Mouse (Mus musculus): ENCODE results near the gene Rdh12. TPM values are rescaled to one million over a fixed set of nuclear protein-coding genes. Genes with fewer than 3 reads are reported as not detected.
A peak's percentile ranks its signal among the peaks of the same experiment; 100 is the strongest.

Gene Rdh12
- polyA plus RNA-seq (2014; fragmentation: Nextera tagmentation; extraction: Ambion mirVana) = 5.0 and 5.6 TPM in 2 replicates

DNA sequence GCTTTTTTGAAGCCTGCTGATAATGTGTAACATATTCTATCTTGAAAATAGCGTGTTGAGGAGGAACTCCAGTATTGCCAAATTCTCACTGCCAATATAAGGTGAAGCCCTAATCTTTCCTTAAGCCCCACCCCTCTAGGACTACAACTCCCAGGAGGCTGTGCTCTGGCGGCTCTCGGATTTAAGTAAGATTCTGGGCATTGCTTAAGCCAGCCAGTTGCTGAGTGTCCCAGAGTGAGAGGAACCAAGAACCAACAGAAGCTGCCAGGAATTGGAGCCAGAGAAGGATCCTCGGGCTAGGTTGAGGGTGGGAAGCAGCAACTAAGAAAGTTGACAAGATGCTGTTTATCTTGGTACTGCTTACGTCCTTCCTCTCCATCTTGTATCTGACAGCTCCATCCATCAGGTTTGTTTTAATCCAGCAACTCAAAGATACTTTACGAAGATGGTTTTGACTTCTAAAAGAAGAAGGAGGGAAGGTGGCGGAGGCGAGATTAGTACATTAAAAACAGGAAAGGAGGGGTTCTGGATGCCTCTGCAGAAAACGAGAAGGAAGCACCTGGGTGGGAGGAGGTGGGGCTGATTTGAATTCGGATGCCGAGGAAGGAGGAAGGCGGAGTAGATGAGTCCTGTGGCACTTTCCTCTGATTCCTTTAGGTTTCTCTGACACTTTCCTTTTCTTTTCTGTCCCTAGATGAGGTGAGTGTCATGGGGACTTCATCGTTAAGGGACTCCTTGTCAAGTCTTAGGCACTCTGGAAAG is at the start of gene Rdh12:
Gene Rdh12, plus strand, starts transcription at position 212 of the 762 bp plus-strand sequence.
- Histone ChIP-seq H3K4me1 (ENCODE audit: control insufficient read depth, insufficient read depth, low read length) (no peaks in the 10 kb centered on the region), H3K36me3 (ENCODE audit: control insufficient read depth, insufficient read depth, low read length) (no peaks in the 10 kb centered on the region), H3K4me3 (ENCODE audit: low read depth, low read length) (peak within 1 kb of the TSS; percentile 33), H3K9ac (replicated peaks; ENCODE audit: low read depth, low read length) (no peak within 1 kb of the TSS), H3K4me2 (replicated peaks; ENCODE audit: low read depth, low read length) (peak within 1 kb of the TSS; percentile 40), H3K9me3 (ENCODE audit: control insufficient read depth, low read depth, low read length) (no peaks in the 10 kb centered on the region), H3K27ac (ENCODE audit: low read length) (0 out of 2 replicates have a peak within 1 kb of the TSS, but pooled peaks have one; percentile 22), H3K27me3 (ENCODE audit: control insufficient read depth, insufficient read depth, low read length) (no peaks in the 10 kb centered on the region)
- 4% methylated on average over 13 of the region's 13 CpGs for WGBS
- ATAC-seq (ENCODE audit: insufficient number of reproducible peaks, insufficient read depth, low FRiP score, low read depth) = peak; percentile 72; the same call in 1 of the 2 replicates

DNA sequence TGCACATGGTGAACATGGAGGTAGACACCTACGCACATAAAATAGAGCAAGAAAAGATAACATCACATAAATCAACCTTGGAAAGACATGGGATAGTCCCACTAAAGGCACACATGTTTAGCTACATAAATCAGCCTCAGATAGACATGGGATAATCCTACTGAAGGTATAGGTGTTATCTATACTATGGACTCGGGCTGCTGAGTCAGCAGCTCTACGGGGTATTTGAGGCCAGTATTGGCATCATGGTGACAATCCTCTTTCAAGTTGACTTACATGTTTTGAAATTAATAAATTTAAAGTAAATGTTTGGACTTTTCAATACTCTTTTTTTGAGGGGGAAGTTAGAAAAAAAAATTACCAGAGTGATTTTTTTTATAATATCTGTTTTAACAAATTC is 45.8 kb upstream of the Rdh12 start:
- Histone ChIP-seq H3K4me2 (replicated peaks; ENCODE audit: low read depth, low read length) (no peak overlapping the region), H3K36me3 (ENCODE audit: control insufficient read depth, insufficient read depth, low read length) (peaks cover 38% of the 10 kb centered on the region), H3K27ac (ENCODE audit: low read length) (no peak overlapping the region), H3K9ac (replicated peaks; ENCODE audit: low read depth, low read length) (no peak overlapping the region), H3K9me3 (ENCODE audit: control insufficient read depth, low read depth, low read length) (no peaks in the 10 kb centered on the region), H3K4me3 (ENCODE audit: low read depth, low read length) (no peak overlapping the region), H3K27me3 (ENCODE audit: control insufficient read depth, insufficient read depth, low read length) (no peaks in the 10 kb centered on the region), H3K4me1 (ENCODE audit: control insufficient read depth, insufficient read depth, low read length) (no peaks in the 10 kb centered on the region)
- no peak for ATAC-seq (ENCODE audit: insufficient number of reproducible peaks, insufficient read depth, low FRiP score, low read depth)
- 98% methylated on average over 3 of the region's 3 CpGs for WGBS

DNA sequence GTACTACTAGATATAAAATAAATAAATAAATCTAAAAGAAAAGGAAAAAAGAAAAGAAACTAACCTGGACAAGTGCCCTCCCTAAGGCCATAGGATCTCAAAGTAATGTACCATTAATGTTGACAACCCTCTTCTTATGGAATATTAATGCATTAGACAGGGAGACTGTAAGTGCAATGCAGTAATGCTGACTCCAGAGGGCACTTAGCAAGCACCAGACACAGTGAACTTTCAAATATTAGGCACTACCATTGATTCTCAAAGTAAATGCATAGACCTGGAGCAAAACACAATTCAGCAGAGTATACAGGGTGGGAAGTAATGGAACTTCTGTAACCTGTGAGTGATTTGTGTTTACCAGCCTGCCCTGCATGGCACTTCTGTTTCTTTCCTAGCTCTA is 39.5 kb upstream of the Rdh12 start:
- Histone ChIP-seq H3K36me3 (ENCODE audit: control insufficient read depth, insufficient read depth, low read length) (peaks cover 10% of the 10 kb centered on the region), H3K27me3 (ENCODE audit: control insufficient read depth, insufficient read depth, low read length) (no peaks in the 10 kb centered on the region), H3K9me3 (ENCODE audit: control insufficient read depth, low read depth, low read length) (no peaks in the 10 kb centered on the region), H3K4me1 (ENCODE audit: control insufficient read depth, insufficient read depth, low read length) (peaks cover 6% of the 10 kb centered on the region; the same call in 1 of the 2 replicates), H3K4me3 (ENCODE audit: low read depth, low read length) (no peak overlapping the region), H3K9ac (replicated peaks; ENCODE audit: low read depth, low read length) (no peak overlapping the region), H3K27ac (ENCODE audit: low read length) (no peak overlapping the region), H3K4me2 (replicated peaks; ENCODE audit: low read depth, low read length) (no peak overlapping the region)
- ATAC-seq (ENCODE audit: insufficient number of reproducible peaks, insufficient read depth, low FRiP score, low read depth) = no peak

DNA sequence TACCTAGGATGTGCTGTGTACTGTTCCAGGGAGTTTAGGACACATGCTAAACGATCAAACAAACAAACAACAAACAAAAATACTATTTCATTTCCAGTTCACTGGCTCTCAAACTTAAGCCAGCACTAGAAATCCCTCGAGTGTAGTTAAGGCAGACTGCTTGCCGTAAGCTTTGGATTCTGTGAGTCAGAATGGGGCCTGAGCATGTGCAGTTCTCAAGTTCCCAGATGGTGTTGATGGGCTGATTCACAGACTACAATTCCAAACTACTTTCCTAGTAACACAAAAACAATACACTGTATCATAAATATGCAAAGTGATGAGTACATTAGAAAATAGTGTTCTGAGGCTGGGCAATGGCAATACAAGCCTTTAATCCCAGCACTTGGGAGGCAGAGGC is 38.3 kb upstream of the Rdh12 start:
- H3K4me3 ChIP-seq (ENCODE audit: low read depth, low read length) = no peak overlapping the region
- peaks cover 10% of the 10 kb centered on the region; the same call in 1 of the 2 replicates for H3K36me3 ChIP-seq (ENCODE audit: control insufficient read depth, insufficient read depth, low read length)
- no peak overlapping the region for H3K9ac ChIP-seq (replicated peaks; ENCODE audit: low read depth, low read length)
- no peak overlapping the region for H3K27ac ChIP-seq (ENCODE audit: low read length)
- no peak for ATAC-seq (ENCODE audit: insufficient number of reproducible peaks, insufficient read depth, low FRiP score, low read depth)
- H3K9me3 ChIP-seq (ENCODE audit: control insufficient read depth, low read depth, low read length) = no peaks in the 10 kb centered on the region
- H3K4me2 ChIP-seq (replicated peaks; ENCODE audit: low read depth, low read length) = no peak overlapping the region
- WGBS = 87% methylated on average over 3 of the region's 3 CpGs
- H3K4me1 ChIP-seq (ENCODE audit: control insufficient read depth, insufficient read depth, low read length) = peaks cover 6% of the 10 kb centered on the region; the same call in 1 of the 2 replicates
- H3K27me3 ChIP-seq (ENCODE audit: control insufficient read depth, insufficient read depth, low read length) = no peaks in the 10 kb centered on the region

DNA sequence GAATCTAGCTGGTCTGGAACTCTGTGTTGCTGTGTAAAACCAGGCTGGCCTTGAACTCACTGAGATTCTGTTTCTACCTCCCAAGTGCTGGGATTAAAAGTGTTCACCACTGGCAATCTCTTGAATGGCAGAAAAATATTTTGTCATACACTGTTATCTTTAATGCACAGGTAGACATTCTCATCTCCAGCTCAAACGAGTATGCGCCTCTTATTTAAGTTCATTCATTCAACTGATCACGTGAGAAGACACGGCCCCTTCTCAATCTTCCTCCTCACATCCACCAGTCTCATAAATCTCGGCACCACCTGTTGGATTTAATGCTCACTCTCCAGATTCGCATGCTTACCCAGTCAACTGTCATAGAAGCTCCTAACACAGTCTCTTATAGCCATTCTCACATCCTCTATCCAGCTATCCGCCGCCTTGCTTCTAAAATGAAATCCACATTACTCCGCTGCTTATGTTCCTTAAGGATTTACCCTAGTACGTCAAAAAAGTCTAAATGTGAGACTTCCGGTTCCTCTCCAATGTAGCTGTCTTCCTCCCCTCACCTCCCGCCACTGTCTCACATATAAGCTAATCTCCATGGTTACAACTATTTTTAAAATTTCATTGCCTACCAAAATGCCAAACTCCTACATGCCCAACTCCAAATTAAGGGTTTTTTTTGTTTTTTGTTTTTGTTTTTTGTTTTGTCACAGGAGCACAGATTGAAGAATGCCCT is 37.3 kb upstream of the Rdh12 start:
- no peak for ATAC-seq (ENCODE audit: insufficient number of reproducible peaks, insufficient read depth, low FRiP score, low read depth)
- H3K27me3 ChIP-seq (ENCODE audit: control insufficient read depth, insufficient read depth, low read length) = no peaks in the 10 kb centered on the region

DNA sequence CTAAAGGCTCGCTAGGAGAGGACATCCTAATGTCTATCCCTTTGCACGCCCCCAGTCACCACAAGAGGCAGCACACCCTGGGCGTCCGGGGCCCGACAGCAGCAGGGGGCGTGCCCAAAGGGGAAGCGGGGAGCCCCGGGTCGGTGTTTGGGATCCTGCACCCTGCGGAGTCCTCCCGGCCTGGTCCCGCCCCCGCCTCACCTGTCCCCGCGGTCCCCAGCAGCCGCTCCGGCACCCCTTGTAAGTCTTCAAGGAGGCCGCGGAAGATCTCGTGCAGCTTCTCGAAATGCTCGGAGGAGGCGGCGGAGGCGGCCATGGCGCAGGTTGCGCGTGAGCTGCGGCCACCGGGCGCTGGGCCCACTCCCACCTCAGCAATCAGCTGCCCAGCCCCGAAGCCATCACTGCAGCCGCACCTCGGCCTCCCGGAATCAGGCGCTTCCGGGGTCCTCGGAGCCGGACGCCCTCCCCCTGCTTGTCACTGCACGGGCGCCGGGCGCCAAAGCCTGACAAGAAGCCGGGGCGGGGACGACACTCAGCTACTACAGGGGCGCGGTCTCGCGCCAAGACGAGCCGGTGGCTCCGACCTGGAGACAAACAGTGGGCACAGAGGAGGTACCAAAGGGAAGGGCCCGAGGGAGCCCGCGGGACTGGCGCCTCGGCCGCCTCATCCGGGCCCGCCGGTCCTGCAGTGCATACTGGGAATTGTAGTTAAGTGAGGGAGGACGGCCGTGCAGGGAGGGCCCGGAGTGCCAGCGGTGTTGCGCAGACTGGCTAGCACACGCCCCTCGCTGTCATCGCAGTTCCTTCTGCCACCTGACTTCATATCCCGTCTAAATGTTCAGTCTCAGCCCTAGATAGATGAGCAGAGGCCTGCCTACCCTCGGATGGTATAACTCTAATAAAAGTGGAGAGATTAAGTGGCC is 36.4 kb upstream of the Rdh12 start, which contains the start of gene Vti1b:
Gene Vti1b, minus strand, starts transcription at position 649 of the 923 bp plus-strand sequence.
- peak within 1 kb of the TSS; percentile 76 for H3K9ac ChIP-seq (replicated peaks; ENCODE audit: low read depth, low read length)
- peaks cover 6% of the 10 kb centered on the region; the same call in 1 of the 2 replicates for H3K4me1 ChIP-seq (ENCODE audit: control insufficient read depth, insufficient read depth, low read length)
- H3K9me3 ChIP-seq (ENCODE audit: control insufficient read depth, low read depth, low read length) = no peaks in the 10 kb centered on the region
- peak within 1 kb of the TSS; percentile 95 for H3K27ac ChIP-seq (ENCODE audit: low read length)
- ATAC-seq (ENCODE audit: insufficient number of reproducible peaks, insufficient read depth, low FRiP score, low read depth) = peak; percentile 96
- WGBS = under 1% methylated on average over 73 of the region's 73 CpGs
- peaks cover 9% of the 10 kb centered on the region; the same call in 1 of the 2 replicates for H3K36me3 ChIP-seq (ENCODE audit: control insufficient read depth, insufficient read depth, low read length)
- no peaks in the 10 kb centered on the region for H3K27me3 ChIP-seq (ENCODE audit: control insufficient read depth, insufficient read depth, low read length)
- peak within 1 kb of the TSS; percentile 66 for H3K4me2 ChIP-seq (replicated peaks; ENCODE audit: low read depth, low read length)
- peak within 1 kb of the TSS; percentile 91 for H3K4me3 ChIP-seq (ENCODE audit: low read depth, low read length)

More for the DNA sequence above, 37.3 kb upstream of the Rdh12 start:
- H3K9me3 ChIP-seq (ENCODE audit: control insufficient read depth, low read depth, low read length) = no peaks in the 10 kb centered on the region
- peak overlapping the region; percentile 76 for H3K9ac ChIP-seq (replicated peaks; ENCODE audit: low read depth, low read length)
- H3K36me3 ChIP-seq (ENCODE audit: control insufficient read depth, insufficient read depth, low read length) = peaks cover 9% of the 10 kb centered on the region; the same call in 1 of the 2 replicates
- H3K4me2 ChIP-seq (replicated peaks; ENCODE audit: low read depth, low read length) = peak overlapping the region; percentile 66
- H3K27ac ChIP-seq (ENCODE audit: low read length) = peak overlapping the region; percentile 95
- WGBS = 25% methylated on average over 12 of the region's 12 CpGs
- peaks cover 6% of the 10 kb centered on the region; the same call in 1 of the 2 replicates for H3K4me1 ChIP-seq (ENCODE audit: control insufficient read depth, insufficient read depth, low read length)
- peak overlapping the region; percentile 91 for H3K4me3 ChIP-seq (ENCODE audit: low read depth, low read length)

DNA sequence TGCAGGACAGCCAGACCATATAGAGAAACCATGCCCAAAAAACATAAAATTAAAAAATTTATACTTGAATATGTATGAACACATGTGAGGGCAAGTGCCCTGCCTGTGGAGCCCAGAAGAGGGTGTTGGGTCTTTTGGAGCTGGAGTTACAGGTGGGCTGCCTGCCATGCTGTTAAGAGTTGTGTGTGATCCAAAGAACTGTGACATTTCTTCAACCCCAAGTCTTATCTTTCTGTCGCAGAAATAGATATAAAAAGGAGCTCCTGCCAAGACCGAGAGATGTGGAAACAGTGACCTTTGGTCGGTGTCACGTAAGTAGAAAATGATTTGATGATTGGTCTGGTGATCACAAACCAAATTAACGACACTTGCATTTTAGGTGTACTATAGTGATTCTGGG is 35.0 kb upstream of the Rdh12 start:
- 77% methylated on average over 5 of the region's 5 CpGs for WGBS
- Histone ChIP-seq H3K27me3 (ENCODE audit: control insufficient read depth, insufficient read depth, low read length) (no peaks in the 10 kb centered on the region), H3K4me1 (ENCODE audit: control insufficient read depth, insufficient read depth, low read length) (peaks cover 6% of the 10 kb centered on the region; the same call in 1 of the 2 replicates), H3K4me3 (ENCODE audit: low read depth, low read length) (no peak overlapping the region), H3K27ac (ENCODE audit: low read length) (no peak overlapping the region), H3K9ac (replicated peaks; ENCODE audit: low read depth, low read length) (no peak overlapping the region), H3K4me2 (replicated peaks; ENCODE audit: low read depth, low read length) (no peak overlapping the region), H3K9me3 (ENCODE audit: control insufficient read depth, low read depth, low read length) (no peaks in the 10 kb centered on the region), H3K36me3 (ENCODE audit: control insufficient read depth, insufficient read depth, low read length) (peaks cover 9% of the 10 kb centered on the region; the same call in 1 of the 2 replicates)
- no peak for ATAC-seq (ENCODE audit: insufficient number of reproducible peaks, insufficient read depth, low FRiP score, low read depth)
